Mouse (Mus musculus): ENCODE measurements around the gene Cwh43. TPM values are rescaled to one million over a fixed set of nuclear protein-coding genes. Genes with fewer than 3 reads are reported as not detected.
A peak's percentile ranks its signal among the peaks of the same experiment; 100 is the strongest.

The Cwh43 gene
- polyA plus RNA-seq, 1 experiment from 2014 or later = 1.4 TPM

GRCm38 (mm10) chr5:73489915-73490314 is 84.0 kb downstream of the Cwh43 start:
- Histone ChIP-seq H3K27ac (ENCODE audit: low read length) (peak overlapping the region; percentile 87), H3K4me1 (ENCODE audit: insufficient read depth, low read length) (peaks cover 8% of the 10 kb centered on the region), H3K36me3 (ENCODE audit: insufficient read depth, low read length) (no peaks in the 10 kb centered on the region), H3K4me3 (ENCODE audit: low read length) (peak overlapping the region; percentile 83), H3K4me2 (replicated peaks; ENCODE audit: low read depth, low read length) (peak overlapping the region; percentile 69), H3K27me3 (ENCODE audit: insufficient read depth, low read length) (no peaks in the 10 kb centered on the region), H3K9ac (replicated peaks; ENCODE audit: low read length) (peak overlapping the region; percentile 67), H3K9me3 (ENCODE audit: low read length) (no peaks in the 10 kb centered on the region)
- ATAC-seq (ENCODE audit: low FRiP score, low TSS enrichment) = no peak
- 4% methylated on average over 14 of the region's 14 CpGs for WGBS

- H3K4me3 ChIP-seq (ENCODE audit: low read length) = peak overlapping the region; percentile 83
- peak; percentile 98 for ATAC-seq (ENCODE audit: low FRiP score, low TSS enrichment)
- under 1% methylated on average over 37 of the region's 37 CpGs for WGBS
- H3K27me3 ChIP-seq (ENCODE audit: insufficient read depth, low read length) = no peaks in the 10 kb centered on the region
- H3K4me1 ChIP-seq (ENCODE audit: insufficient read depth, low read length) = peaks cover 8% of the 10 kb centered on the region
- peak overlapping the region; percentile 94 for H3K27ac ChIP-seq (ENCODE audit: low read length)
- peak overlapping the region; percentile 96 for H3K4me2 ChIP-seq (replicated peaks; ENCODE audit: low read depth, low read length)
- no peaks in the 10 kb centered on the region for H3K9me3 ChIP-seq (ENCODE audit: low read length)
- H3K36me3 ChIP-seq (ENCODE audit: insufficient read depth, low read length) = no peaks in the 10 kb centered on the region
- H3K9ac ChIP-seq (replicated peaks; ENCODE audit: low read length) = peak overlapping the region; percentile 74
Observed at GRCm38 (mm10) chr5:73490596-73491073, 84.8 kb downstream of the Cwh43 start.

- 1% methylated on average over 56 of the region's 70 CpGs for WGBS
- peaks cover 8% of the 10 kb centered on the region for H3K4me1 ChIP-seq (ENCODE audit: insufficient read depth, low read length)
- peak overlapping the region; percentile 94 for H3K27ac ChIP-seq (ENCODE audit: low read length)
- ATAC-seq (ENCODE audit: low FRiP score, low TSS enrichment) = peak; percentile 44
- H3K27me3 ChIP-seq (ENCODE audit: insufficient read depth, low read length) = no peaks in the 10 kb centered on the region
- H3K9me3 ChIP-seq (ENCODE audit: low read length) = no peaks in the 10 kb centered on the region
- H3K4me3 ChIP-seq (ENCODE audit: low read length) = peak overlapping the region; percentile 83
- peak overlapping the region; percentile 96 for H3K4me2 ChIP-seq (replicated peaks; ENCODE audit: low read depth, low read length)
- H3K36me3 ChIP-seq (ENCODE audit: insufficient read depth, low read length) = no peaks in the 10 kb centered on the region
- peak overlapping the region; percentile 74 for H3K9ac ChIP-seq (replicated peaks; ENCODE audit: low read length)
Observed at GRCm38 (mm10) chr5:73491074-73491836, 85.4 kb downstream of the Cwh43 start.

- 0% methylated on average over 53 of the region's 59 CpGs for WGBS
- Histone ChIP-seq H3K27ac (ENCODE audit: low read length) (peak overlapping the region; percentile 71), H3K4me1 (ENCODE audit: insufficient read depth, low read length) (peaks cover 8% of the 10 kb centered on the region), H3K27me3 (ENCODE audit: insufficient read depth, low read length) (no peaks in the 10 kb centered on the region), H3K36me3 (ENCODE audit: insufficient read depth, low read length) (no peaks in the 10 kb centered on the region), H3K4me3 (ENCODE audit: low read length) (peak overlapping the region; percentile 83), H3K4me2 (replicated peaks; ENCODE audit: low read depth, low read length) (peak overlapping the region; percentile 96), H3K9me3 (ENCODE audit: low read length) (no peaks in the 10 kb centered on the region), H3K9ac (replicated peaks; ENCODE audit: low read length) (peak overlapping the region; percentile 74)
- peak; percentile 77 for ATAC-seq (ENCODE audit: low FRiP score, low TSS enrichment)
Observed at GRCm38 (mm10) chr5:73491837-73492720, 86.2 kb downstream of the Cwh43 start.

GRCm38 (mm10) chr5:73497401-73497800 is 91.5 kb downstream of the Cwh43 start:
- Histone ChIP-seq H3K36me3 (ENCODE audit: insufficient read depth, low read length) (no peaks in the 10 kb centered on the region), H3K9ac (replicated peaks; ENCODE audit: low read length) (no peak overlapping the region), H3K4me2 (replicated peaks; ENCODE audit: low read depth, low read length) (no peak overlapping the region), H3K9me3 (ENCODE audit: low read length) (no peaks in the 10 kb centered on the region), H3K27me3 (ENCODE audit: insufficient read depth, low read length) (no peaks in the 10 kb centered on the region), H3K4me3 (ENCODE audit: low read length) (no peak overlapping the region), H3K27ac (ENCODE audit: low read length) (no peak overlapping the region), H3K4me1 (ENCODE audit: insufficient read depth, low read length) (peaks cover 12% of the 10 kb centered on the region)
- no peak for ATAC-seq (ENCODE audit: low FRiP score, low TSS enrichment)
- 76% methylated on average over 3 of the region's 3 CpGs for WGBS

GRCm38 (mm10) chr5:73498559-73498958 is 92.7 kb downstream of the Cwh43 start:
- Histone ChIP-seq H3K27me3 (ENCODE audit: insufficient read depth, low read length) (no peaks in the 10 kb centered on the region), H3K9ac (replicated peaks; ENCODE audit: low read length) (no peak overlapping the region), H3K27ac (ENCODE audit: low read length) (no peak overlapping the region), H3K36me3 (ENCODE audit: insufficient read depth, low read length) (no peaks in the 10 kb centered on the region), H3K4me1 (ENCODE audit: insufficient read depth, low read length) (0 out of 2 replicates have a peak, but pooled peaks cover 8% of the 10 kb centered on the region), H3K4me2 (replicated peaks; ENCODE audit: low read depth, low read length) (no peak overlapping the region), H3K9me3 (ENCODE audit: low read length) (no peaks in the 10 kb centered on the region), H3K4me3 (ENCODE audit: low read length) (no peak overlapping the region)
- ATAC-seq (ENCODE audit: low FRiP score, low TSS enrichment) = no peak
- 73% methylated on average over 8 of the region's 8 CpGs for WGBS

GRCm38 (mm10) chr5:73500867-73501440 is 95.1 kb downstream of the Cwh43 start:
- no peak overlapping the region for H3K4me2 ChIP-seq (replicated peaks; ENCODE audit: low read depth, low read length)
- H3K9ac ChIP-seq (replicated peaks; ENCODE audit: low read length) = no peak overlapping the region
- no peaks in the 10 kb centered on the region for H3K9me3 ChIP-seq (ENCODE audit: low read length)
- ATAC-seq (ENCODE audit: low FRiP score, low TSS enrichment) = no peak
- WGBS = 83% methylated on average over 7 of the region's 7 CpGs
- H3K4me1 ChIP-seq (ENCODE audit: insufficient read depth, low read length) = 0 out of 2 replicates have a peak, but pooled peaks cover 8% of the 10 kb centered on the region
- H3K36me3 ChIP-seq (ENCODE audit: insufficient read depth, low read length) = no peaks in the 10 kb centered on the region
- H3K27me3 ChIP-seq (ENCODE audit: insufficient read depth, low read length) = no peaks in the 10 kb centered on the region
- no peak overlapping the region for H3K27ac ChIP-seq (ENCODE audit: low read length)
- no peak overlapping the region for H3K4me3 ChIP-seq (ENCODE audit: low read length)

GRCm38 (mm10) chr5:73502422-73502821 is 96.5 kb downstream of the Cwh43 start:
- Histone ChIP-seq H3K9me3 (ENCODE audit: low read length) (no peaks in the 10 kb centered on the region), H3K4me1 (ENCODE audit: insufficient read depth, low read length) (0 out of 2 replicates have a peak, but pooled peaks cover 8% of the 10 kb centered on the region), H3K4me3 (ENCODE audit: low read length) (no peak overlapping the region), H3K9ac (replicated peaks; ENCODE audit: low read length) (no peak overlapping the region), H3K27me3 (ENCODE audit: insufficient read depth, low read length) (no peaks in the 10 kb centered on the region), H3K36me3 (ENCODE audit: insufficient read depth, low read length) (no peaks in the 10 kb centered on the region), H3K4me2 (replicated peaks; ENCODE audit: low read depth, low read length) (no peak overlapping the region), H3K27ac (ENCODE audit: low read length) (no peak overlapping the region)
- 90% methylated on average over 9 of the region's 9 CpGs for WGBS
- ATAC-seq (ENCODE audit: low FRiP score, low TSS enrichment) = no peak
